Mouse (Mus musculus): ENCODE data around the gene Gm7694. TPM values are rescaled to one million over a fixed set of nuclear protein-coding genes. Genes with fewer than 3 reads are reported as not detected.

Gm7694 gene
- 5.5 TPM in 2 replicates for polyA plus RNA-seq (2012; rRNA removed)

GRCm38 (mm10) chr1:170306232-170306631 lies at the start of gene Gm7694:
Gm7694 (minus strand) TSS chr1:170306332.

GRCm38 (mm10) chr1:170308503-170308902 lies 2.4 kb upstream of the Gm7694 start, which contains the start of gene Spata46:
Spata46 (plus strand) TSS chr1:170308803.

GRCm38 (mm10) chr1:170277016-170277415 lies 29.1 kb downstream of the Gm7694 start, which contains the start of gene Sh2d1b1:
Sh2d1b1 (plus strand) TSS chr1:170277320.

Other genes with a start within 250 kb of the Gm7694 start
- gene Ddr2, start 195.6 kb downstream of the Gm7694 start, polyA plus RNA-seq (2012; rRNA removed), result 10.2 and 10.7 TPM in 2 replicates
- 40.9 TPM in 2 replicates for gene Uap1, start 131.4 kb downstream of the Gm7694 start, polyA plus RNA-seq (2012; rRNA removed)
- gene Uhmk1, start 90.9 kb downstream of the Gm7694 start, polyA plus RNA-seq (2012; rRNA removed), result 6.7 and 7.5 TPM in 2 replicates
- gene Sh2d1b2, start 73.6 kb downstream of the Gm7694 start, polyA plus RNA-seq (2012; rRNA removed), result not detected in 2 replicates
- gene Sh2d1b1, start 29.0 kb downstream of the Gm7694 start, polyA plus RNA-seq (2012; rRNA removed), result 0.08 and 0.14 TPM in 2 replicates
- gene Spata46, start 2.5 kb upstream of the Gm7694 start, polyA plus RNA-seq (2012; rRNA removed), result not detected in 2 replicates

All from colon, adult 2 months (tissue).